Mouse (Mus musculus): Measurements from ENCODE around the gene Frmd4b. TPM values are rescaled to one million over a fixed set of nuclear protein-coding genes. Genes with fewer than 3 reads are reported as not detected.

Gene Frmd4b
- total and polyA plus RNA-seq, 3 experiments: 7.3 to 18.1 (median 11.9) TPM

DNA sequence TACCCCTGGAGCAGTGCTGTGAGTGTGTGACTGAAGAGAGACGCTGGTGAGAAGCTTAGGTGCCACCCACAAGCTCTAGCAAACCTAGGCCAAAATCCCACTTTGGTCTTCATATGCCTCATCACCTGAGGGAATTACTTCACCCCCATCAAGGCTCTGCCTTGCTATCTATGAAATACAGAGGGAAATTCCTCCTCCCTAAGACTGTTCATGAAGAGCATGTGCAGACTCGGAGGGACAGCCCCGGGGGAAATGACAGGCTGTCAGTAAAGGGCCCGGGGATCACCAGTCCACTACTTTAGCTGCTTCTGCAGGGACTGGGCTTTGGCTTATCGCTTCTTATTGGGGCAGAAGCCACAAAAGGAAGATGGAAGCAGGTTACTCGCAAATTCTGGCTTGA, 108.9 kb downstream of the Frmd4b start:
- no peak overlapping the region for H3K4me3 ChIP-seq
- intact Hi-C loops (cut with DNase I): loop anchor here (2.0 kb wide), 1 partner anchor 52 kb away; no protein-coding TSS in a partner anchor
- peak overlapping the region; percentile 55; the same call in 1 of the 2 replicates for H3K27ac ChIP-seq
- no peaks in the 10 kb centered on the region for H3K27me3 ChIP-seq (ENCODE audit: control insufficient read depth, insufficient read depth, low read length)
- no peak for DNase-seq
- H3K9ac ChIP-seq (ENCODE audit: low read depth, low read length): no peak overlapping the region
- 68% methylated on average over 6 of the region's 6 CpGs for WGBS
- no peaks in the 10 kb centered on the region for H3K79me2 ChIP-seq (replicated peaks; ENCODE audit: control insufficient read depth, insufficient read depth, low read length)
- H3K4me1 ChIP-seq (ENCODE audit: control insufficient read depth, insufficient read depth, low read length): peaks cover 10% of the 10 kb centered on the region
- TF ChIP-seq EP300 (IDR thresholded peaks at IDR 0.05; ENCODE audit: insufficient read depth, low read depth, low read length) (no peak), POLR2A (IDR thresholded peaks at IDR 0.05; ENCODE audit: insufficient read depth, low read depth, low read length) (no peak), CTCF (IDR thresholded peaks at IDR 0.05) (no peak)
- H3K36me3 ChIP-seq (ENCODE audit: control insufficient read depth, insufficient read depth, low read length): no peaks in the 10 kb centered on the region

DNA sequence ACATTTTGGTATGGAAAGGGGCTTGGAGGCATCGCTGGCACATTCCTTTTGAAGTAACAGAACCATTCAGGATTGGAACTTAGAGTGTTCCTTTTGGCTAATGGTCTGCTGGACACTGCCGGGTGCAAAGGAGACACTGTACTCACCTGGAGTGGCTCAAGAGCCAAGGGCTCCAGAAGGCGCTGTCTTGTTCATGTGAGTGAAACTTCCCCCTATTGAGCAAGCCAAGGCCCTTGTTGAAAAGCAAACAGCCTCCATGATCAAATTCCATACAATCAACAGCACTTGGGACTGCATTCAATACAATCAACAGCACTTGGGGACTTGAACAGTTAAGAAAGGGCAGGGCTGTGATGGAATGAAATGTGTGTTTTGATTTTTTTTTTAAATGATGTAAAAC, 109.4 kb downstream of the Frmd4b start:
- intact Hi-C loops (cut with DNase I): loop anchor here (2.0 kb wide), 2 partner anchors 13 to 51 kb away; no protein-coding TSS in a partner anchor
- H3K27me3 ChIP-seq (ENCODE audit: control insufficient read depth, insufficient read depth, low read length): no peaks in the 10 kb centered on the region
- H3K27ac ChIP-seq: no peak overlapping the region
- H3K36me3 ChIP-seq (ENCODE audit: control insufficient read depth, insufficient read depth, low read length): no peaks in the 10 kb centered on the region
- H3K9ac ChIP-seq (ENCODE audit: low read depth, low read length): no peak overlapping the region
- no peak overlapping the region for H3K4me3 ChIP-seq
- peaks cover 10% of the 10 kb centered on the region for H3K4me1 ChIP-seq (ENCODE audit: control insufficient read depth, insufficient read depth, low read length)
- TF ChIP-seq EP300 (IDR thresholded peaks at IDR 0.05; ENCODE audit: insufficient read depth, low read depth, low read length) (no peak), CTCF (IDR thresholded peaks at IDR 0.05) (no peak), POLR2A (IDR thresholded peaks at IDR 0.05; ENCODE audit: insufficient read depth, low read depth, low read length) (no peak)
- WGBS: over 99% methylated on average over 3 of the region's 3 CpGs
- DNase-seq: no peak
- H3K79me2 ChIP-seq (replicated peaks; ENCODE audit: control insufficient read depth, insufficient read depth, low read length): no peaks in the 10 kb centered on the region

DNA sequence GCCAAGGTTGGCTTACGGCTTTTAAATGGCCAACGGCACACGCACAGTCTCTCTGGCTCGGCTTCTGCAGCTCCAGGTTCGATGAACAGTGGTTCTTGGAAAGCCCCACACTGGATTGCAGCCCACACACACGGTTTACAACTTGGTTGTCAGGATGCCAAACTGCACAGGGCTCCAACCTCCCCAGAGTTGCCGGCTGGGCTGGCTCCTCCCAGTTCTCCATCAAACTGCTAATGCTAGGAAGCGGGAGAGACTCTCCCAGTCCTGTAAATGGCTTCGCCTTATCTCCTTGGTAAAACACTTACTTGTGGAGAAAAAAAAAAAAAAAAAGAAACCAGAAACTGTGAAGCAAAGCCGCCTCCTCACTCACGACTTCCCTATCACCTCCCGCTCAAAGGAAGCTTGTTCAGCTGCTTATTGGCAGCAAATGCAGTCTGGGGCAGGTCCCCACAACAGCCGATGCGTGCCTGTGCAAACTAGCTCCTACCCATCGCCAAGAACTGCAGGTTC, 111.1 kb downstream of the Frmd4b start:
- no peak overlapping the region; the same call in 1 of the 2 replicates for H3K4me3 ChIP-seq
- no peaks in the 10 kb centered on the region for H3K27me3 ChIP-seq (ENCODE audit: control insufficient read depth, insufficient read depth, low read length)
- no peaks in the 10 kb centered on the region for H3K36me3 ChIP-seq (ENCODE audit: control insufficient read depth, insufficient read depth, low read length)
- peak overlapping the region; percentile 30; the same call in 1 of the 2 replicates for H3K9ac ChIP-seq (ENCODE audit: low read depth, low read length)
- peaks cover 10% of the 10 kb centered on the region for H3K4me1 ChIP-seq (ENCODE audit: control insufficient read depth, insufficient read depth, low read length)
- peak overlapping the region; percentile 21; the same call in 1 of the 2 replicates for H3K27ac ChIP-seq
- peak; percentile 78 to 86 for DNase-seq
- intact Hi-C loops (cut with DNase I): loop anchor here (2.0 kb wide), 1 partner anchor 15 kb away; no protein-coding TSS in a partner anchor
- H3K79me2 ChIP-seq (replicated peaks; ENCODE audit: control insufficient read depth, insufficient read depth, low read length): no peaks in the 10 kb centered on the region
- no peak for TF ChIP-seq POLR2A (IDR thresholded peaks at IDR 0.05; ENCODE audit: insufficient read depth, low read depth, low read length)
- TF ChIP-seq CTCF (IDR thresholded peaks at IDR 0.05): no peak
- TF ChIP-seq EP300 (IDR thresholded peaks at IDR 0.05; ENCODE audit: insufficient read depth, low read depth, low read length): no peak
- 6% methylated on average over 15 of the region's 15 CpGs for WGBS

DNA sequence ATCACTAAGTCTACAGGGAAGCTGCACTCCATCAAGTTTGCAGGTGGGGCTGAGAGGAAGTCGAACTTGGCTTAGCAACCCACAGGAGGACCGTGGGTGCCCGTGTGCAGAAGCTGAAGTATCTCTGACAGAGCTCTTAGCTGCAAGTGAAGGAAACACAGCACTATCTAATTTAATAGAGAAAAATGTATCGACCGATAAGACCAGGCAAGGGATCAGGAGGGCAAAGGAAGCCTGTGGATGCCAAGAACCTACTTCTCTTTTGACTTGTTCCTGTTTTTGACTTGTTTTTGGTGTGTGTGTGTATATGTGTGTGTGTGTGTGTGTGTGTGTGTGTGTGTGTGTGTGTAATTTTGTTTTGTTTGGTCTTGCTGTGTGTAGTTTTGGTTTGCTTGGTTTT, 112.7 kb downstream of the Frmd4b start:
- no peak overlapping the region for H3K27ac ChIP-seq
- TF ChIP-seq CTCF (IDR thresholded peaks at IDR 0.05) (no peak), EP300 (IDR thresholded peaks at IDR 0.05; ENCODE audit: insufficient read depth, low read depth, low read length) (no peak), POLR2A (IDR thresholded peaks at IDR 0.05; ENCODE audit: insufficient read depth, low read depth, low read length) (no peak)
- H3K27me3 ChIP-seq (ENCODE audit: control insufficient read depth, insufficient read depth, low read length): no peaks in the 10 kb centered on the region
- no peaks in the 10 kb centered on the region for H3K79me2 ChIP-seq (replicated peaks; ENCODE audit: control insufficient read depth, insufficient read depth, low read length)
- no peak overlapping the region for H3K9ac ChIP-seq (ENCODE audit: low read depth, low read length)
- no peak for DNase-seq
- H3K36me3 ChIP-seq (ENCODE audit: control insufficient read depth, insufficient read depth, low read length): no peaks in the 10 kb centered on the region
- intact Hi-C loops (cut with DNase I): no loop called here
- H3K4me1 ChIP-seq (ENCODE audit: control insufficient read depth, insufficient read depth, low read length): peaks cover 7% of the 10 kb centered on the region
- WGBS: 54% methylated on average over 5 of the region's 5 CpGs
- no peak overlapping the region for H3K4me3 ChIP-seq

DNA sequence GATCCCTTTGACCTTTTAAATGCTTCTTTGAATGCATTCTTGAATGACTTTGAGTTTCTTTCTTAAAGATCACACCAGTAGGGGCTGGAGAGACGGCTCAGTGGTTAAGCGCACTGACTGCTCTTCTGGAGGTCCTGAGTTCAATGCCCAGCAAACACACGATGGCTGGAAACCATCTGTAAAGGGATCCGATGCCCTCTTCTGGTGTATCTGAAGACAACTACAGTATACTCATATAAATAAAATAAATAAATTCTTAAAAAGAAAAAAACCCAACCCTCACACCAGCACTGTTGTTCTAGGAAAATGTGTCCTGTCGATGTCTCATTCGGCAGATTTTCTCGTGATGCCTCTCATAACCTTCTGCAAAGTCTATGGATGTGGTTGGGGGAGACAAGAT, 116.3 kb downstream of the Frmd4b start:
- no peak for DNase-seq
- Histone ChIP-seq H3K79me2 (replicated peaks; ENCODE audit: control insufficient read depth, insufficient read depth, low read length) (no peaks in the 10 kb centered on the region), H3K27ac (no peak overlapping the region), H3K27me3 (ENCODE audit: control insufficient read depth, insufficient read depth, low read length) (no peaks in the 10 kb centered on the region), H3K36me3 (ENCODE audit: control insufficient read depth, insufficient read depth, low read length) (no peaks in the 10 kb centered on the region), H3K4me1 (ENCODE audit: control insufficient read depth, insufficient read depth, low read length) (peaks cover 1% of the 10 kb centered on the region; the same call in 1 of the 2 replicates), H3K9ac (ENCODE audit: low read depth, low read length) (no peak overlapping the region), H3K4me3 (no peak overlapping the region)
- 85% methylated on average over 7 of the region's 7 CpGs for WGBS
- intact Hi-C loops (cut with DNase I): loop anchor here (1.0 kb wide), 1 partner anchor 81 kb away; no protein-coding TSS in a partner anchor
- no peak for TF ChIP-seq POLR2A (IDR thresholded peaks at IDR 0.05; ENCODE audit: insufficient read depth, low read depth, low read length)
- TF ChIP-seq EP300 (IDR thresholded peaks at IDR 0.05; ENCODE audit: insufficient read depth, low read depth, low read length): no peak
- TF ChIP-seq CTCF (IDR thresholded peaks at IDR 0.05): peak; percentile 56

DNA sequence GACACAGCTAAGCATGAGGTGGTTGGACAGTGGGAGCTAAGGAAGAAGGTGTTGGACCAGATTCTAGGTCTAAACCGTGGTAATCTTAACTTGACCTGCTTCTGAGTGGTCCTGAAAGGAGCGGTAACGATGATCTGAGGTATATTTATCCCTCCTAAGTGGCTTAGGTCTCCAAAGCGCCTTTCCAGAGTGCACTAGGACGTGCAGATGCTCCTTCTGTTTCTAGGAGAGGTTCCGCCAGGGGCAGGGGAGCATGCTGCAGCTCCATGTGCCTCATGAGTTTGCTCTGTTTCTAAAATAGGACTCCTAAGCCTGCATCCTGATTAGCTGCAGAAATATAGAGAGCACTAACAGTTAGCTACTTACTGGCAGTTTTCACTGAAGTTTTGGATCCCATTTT, 117.1 kb downstream of the Frmd4b start:
- intact Hi-C loops (cut with DNase I): no loop called here

More for the DNA sequence above, 117.1 kb downstream of the Frmd4b start:
- Histone ChIP-seq H3K36me3 (ENCODE audit: control insufficient read depth, insufficient read depth, low read length) (no peaks in the 10 kb centered on the region), H3K9ac (ENCODE audit: low read depth, low read length) (no peak overlapping the region), H3K4me3 (no peak overlapping the region), H3K27me3 (ENCODE audit: control insufficient read depth, insufficient read depth, low read length) (no peaks in the 10 kb centered on the region), H3K4me1 (ENCODE audit: control insufficient read depth, insufficient read depth, low read length) (no peaks in the 10 kb centered on the region), H3K79me2 (replicated peaks; ENCODE audit: control insufficient read depth, insufficient read depth, low read length) (no peaks in the 10 kb centered on the region), H3K27ac (no peak overlapping the region)
- DNase-seq: no peak
- TF ChIP-seq CTCF (IDR thresholded peaks at IDR 0.05) (no peak), POLR2A (IDR thresholded peaks at IDR 0.05; ENCODE audit: insufficient read depth, low read depth, low read length) (no peak), EP300 (IDR thresholded peaks at IDR 0.05; ENCODE audit: insufficient read depth, low read depth, low read length) (no peak)
- 72% methylated on average over 6 of the region's 6 CpGs for WGBS
